Mouse (Mus musculus) cerebellum, adult 2 months (tissue): ENCODE measurements around the gene Adgrf1. TPM values are rescaled to one million over a fixed set of nuclear protein-coding genes. Genes with fewer than 3 reads are reported as not detected.

ENCODE experiments used
- DNase-seq, 2 experiments: peaks; one replicate each; pipeline ENCODE4 v3.0.0; 2021
- H3K27ac ChIP-seq: fragments of 200-500 bp; 2 replicates; pipeline ENCODE4 v1.5.1; 2012; ENCODE audit warnings: low read length, control low read depth, inconsistent platforms; ENCODE audit not compliant: insufficient read depth
- H3K27me3 ChIP-seq: fragments of 200-500 bp; 2 replicates; pipeline ENCODE4 v1.6.1; 2012; ENCODE audit warnings: inconsistent platforms, mild to moderate bottlenecking, low read length, moderate library complexity; ENCODE audit not compliant: control insufficient read depth, insufficient read depth
- H3K4me1 ChIP-seq: fragments of 200-500 bp; 2 replicates; pipeline ENCODE4 v1.6.1; 2011; ENCODE audit warnings: low read length; ENCODE audit not compliant: control insufficient read depth, insufficient read depth
- H3K4me3 ChIP-seq: fragments of 200-500 bp; replicated peaks from 2 replicates; pipeline ENCODE3; 2011; ENCODE audit warnings: mild to moderate bottlenecking, low read depth, low read length, control low read depth; ENCODE audit not compliant: insufficient read depth
- CTCF ChIP-seq: fragments of 200-500 bp; IDR thresholded peaks from 2 replicates; pipeline ENCODE4 v1.5.1; 2011; ENCODE audit warnings: low read depth, mild to moderate bottlenecking, control low read depth, low read length, moderate library complexity, borderline replicate concordance; ENCODE audit not compliant: insufficient read depth
- POLR2A ChIP-seq: fragments of 200-500 bp; IDR thresholded peaks from 2 replicates; pipeline ENCODE4 v1.6.1; 2011; ENCODE audit warnings: low read length, control low read depth, borderline replicate concordance; ENCODE audit not compliant: insufficient read depth
- WGBS: fragments of 180-500 bp; shearing (Covaris S2); methylation state at CpG from one replicate; pipeline ENCODE4 v1.1.7; 2018; 5-methylcytosine and 5-hydroxymethylcytosine counted together
- polyA plus RNA-seq: library from polyadenylated mRNA; depleted of rRNA; stranded (reverse); fragments of >200 nt; gene quantifications from 2 replicates; pipeline ENCODE4 v1.2.3, GENCODE M21; 2012

The Adgrf1 gene
- polyA plus RNA-seq, 1 experiment = not detected

GRCm38 (mm10) chr17:43256536-43257135 is 13.5 kb upstream of the Adgrf1 start:
- DNase-seq = no peak
- peaks cover 12% of the 10 kb centered on the region for H3K4me1 ChIP-seq
- no peak for TF ChIP-seq POLR2A
- TF ChIP-seq CTCF = no peak
- H3K4me3 ChIP-seq = no peak overlapping the region
- H3K27me3 ChIP-seq = no peaks in the 10 kb centered on the region; the same call in 1 of the 2 replicates
- WGBS = 86% methylated on average over 12 of the region's 12 CpGs
- H3K27ac ChIP-seq = no peak overlapping the region

DNA sequence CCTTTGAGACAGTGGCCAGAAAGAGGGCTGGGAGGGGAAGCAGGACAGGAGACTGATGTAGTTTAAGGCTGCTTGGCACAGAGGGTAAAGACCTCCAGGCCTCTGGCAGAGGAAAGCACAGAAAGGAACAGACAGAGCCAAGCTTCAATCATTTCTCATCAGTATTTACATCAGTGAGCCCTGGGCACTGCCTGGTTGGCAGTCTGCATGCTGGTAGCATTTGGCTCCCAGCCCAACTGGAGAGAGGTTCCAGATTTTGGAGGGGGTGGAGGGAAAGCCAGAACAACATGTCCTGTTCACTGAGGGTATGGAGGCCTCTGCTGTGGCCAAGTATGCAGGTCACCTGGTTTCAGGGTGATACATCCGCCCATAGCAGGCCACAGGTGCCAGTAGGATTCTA is 12.4 kb upstream of the Adgrf1 start:
- H3K4me3 ChIP-seq = no peak overlapping the region
- no peak for TF ChIP-seq CTCF
- no peak for TF ChIP-seq POLR2A
- no peak overlapping the region for H3K27ac ChIP-seq
- H3K4me1 ChIP-seq = peaks cover 12% of the 10 kb centered on the region
- no peaks in the 10 kb centered on the region; the same call in 1 of the 2 replicates for H3K27me3 ChIP-seq
- WGBS = 45% methylated on average over 1 of the region's 1 CpGs
- peak; percentile 67 to 82 for DNase-seq

GRCm38 (mm10) chr17:43261937-43262336 is 8.2 kb upstream of the Adgrf1 start:
- no peak overlapping the region for H3K27ac ChIP-seq
- DNase-seq = no peak
- no peak overlapping the region for H3K4me3 ChIP-seq
- no peaks in the 10 kb centered on the region for H3K27me3 ChIP-seq
- peaks cover 11% of the 10 kb centered on the region for H3K4me1 ChIP-seq
- 97% methylated on average over 5 of the region's 5 CpGs for WGBS
- TF ChIP-seq CTCF (no peak), POLR2A (no peak)

- Histone ChIP-seq H3K27me3 (no peaks in the 10 kb centered on the region), H3K27ac (no peak overlapping the region), H3K4me3 (no peak overlapping the region), H3K4me1 (no peaks in the 10 kb centered on the region)
- no peak for DNase-seq
- TF ChIP-seq POLR2A = no peak
- no peak for TF ChIP-seq CTCF
- 86% methylated on average over 7 of the region's 7 CpGs for WGBS
Measured at GRCm38 (mm10) chr17:43264739-43265138, 5.4 kb upstream of the Adgrf1 start.

- no peak for TF ChIP-seq POLR2A
- TF ChIP-seq CTCF = peak; percentile 96
- peak; percentile 62 to 70 for DNase-seq
- Histone ChIP-seq H3K4me3 (no peak overlapping the region), H3K27me3 (no peaks in the 10 kb centered on the region), H3K27ac (no peak overlapping the region), H3K4me1 (no peaks in the 10 kb centered on the region)
- WGBS = 15% methylated on average over 26 of the region's 26 CpGs
Measured at GRCm38 (mm10) chr17:43265178-43265837, 4.8 kb upstream of the Adgrf1 start.

GRCm38 (mm10) chr17:43265944-43266343 is 4.2 kb upstream of the Adgrf1 start:
- Histone ChIP-seq H3K4me3 (no peak overlapping the region), H3K27me3 (no peaks in the 10 kb centered on the region), H3K4me1 (no peaks in the 10 kb centered on the region), H3K27ac (no peak overlapping the region)
- no peak for DNase-seq
- WGBS = 98% methylated on average over 6 of the region's 6 CpGs
- TF ChIP-seq CTCF = no peak
- TF ChIP-seq POLR2A = no peak

DNA sequence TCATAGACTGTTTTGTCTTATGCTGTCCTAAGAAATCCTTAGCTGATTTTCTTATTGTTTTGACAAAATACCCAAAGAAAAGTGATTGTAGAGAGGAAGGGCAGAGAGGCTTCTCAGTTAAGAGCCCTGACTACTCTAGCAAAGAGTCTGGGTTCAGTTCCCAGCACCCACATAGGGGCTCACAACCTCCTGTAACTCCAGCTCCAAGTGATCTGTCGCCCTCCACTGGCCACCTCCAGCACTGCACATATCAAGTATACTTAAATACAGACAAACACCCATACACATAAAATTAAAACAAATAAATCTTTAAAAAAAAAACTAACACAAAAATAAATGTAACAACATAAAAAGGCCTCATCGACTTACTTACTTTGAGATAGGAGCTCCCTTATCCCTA is 3.5 kb upstream of the Adgrf1 start:
- 85% methylated on average over 2 of the region's 2 CpGs for WGBS
- H3K27ac ChIP-seq = no peak overlapping the region
- TF ChIP-seq POLR2A = no peak
- TF ChIP-seq CTCF = no peak

DNA sequence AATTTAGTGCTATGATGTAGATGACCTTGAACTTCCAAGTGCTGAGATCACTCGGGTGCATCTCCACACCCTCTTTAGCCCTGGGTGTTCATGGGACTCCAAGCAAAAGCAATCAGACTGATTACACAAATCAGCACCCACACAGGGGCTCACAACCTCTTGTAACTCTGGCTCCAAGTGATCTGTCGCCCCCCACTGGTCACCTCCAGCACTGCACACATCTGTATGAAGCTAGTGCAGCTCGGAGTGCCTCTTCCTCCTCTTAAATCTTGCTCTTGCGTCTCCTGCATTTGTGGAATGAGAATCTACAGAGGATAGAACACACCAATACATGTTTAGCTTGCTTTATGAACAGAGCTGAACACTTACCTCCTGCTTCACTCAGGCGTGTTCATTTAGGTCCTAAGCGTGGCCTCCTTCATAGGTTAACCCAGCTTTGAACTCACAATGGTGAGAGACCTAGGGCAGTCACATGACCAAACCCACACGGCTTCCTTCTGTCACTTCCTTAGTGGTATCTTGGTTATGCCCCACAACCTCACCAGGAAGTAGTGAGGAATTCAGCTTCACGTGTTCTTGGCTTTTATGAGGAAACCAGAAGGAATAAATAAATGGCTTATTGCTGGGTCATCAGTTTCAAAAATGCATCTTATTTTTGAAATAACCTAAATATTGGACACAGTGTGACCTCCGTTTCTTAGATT is 2.9 kb upstream of the Adgrf1 start:
- TF ChIP-seq CTCF = no peak; the same call in 1 of the 2 replicates
- TF ChIP-seq POLR2A = no peak

More for the DNA sequence above, 3.5 kb upstream of the Adgrf1 start:
- no peak for DNase-seq
- H3K4me3 ChIP-seq = no peak overlapping the region
- H3K27me3 ChIP-seq = no peaks in the 10 kb centered on the region
- H3K4me1 ChIP-seq = no peaks in the 10 kb centered on the region

More for the DNA sequence above, 2.9 kb upstream of the Adgrf1 start:
- Histone ChIP-seq H3K4me3 (no peak overlapping the region), H3K4me1 (no peaks in the 10 kb centered on the region), H3K27ac (no peak overlapping the region), H3K27me3 (no peaks in the 10 kb centered on the region)
- DNase-seq = no peak
- WGBS = 95% methylated on average over 9 of the region's 9 CpGs
